Mouse (Mus musculus) brain, embryonic 14.5 days (tissue): ENCODE data around the gene Olfr612. TPM values are rescaled to one million over a fixed set of nuclear protein-coding genes. Genes with fewer than 3 reads are reported as not detected.
"Not testable (repeated sequence)": the region's sequence is repeated elsewhere in the genome, so short reads cannot be mapped to it uniquely, and the experiment has no call there.

Experiments used
- DNase-seq: peaks from one replicate; pipeline ENCODE4 v3.0.0-alpha.2; 2011; ENCODE audit warnings: low read depth
- CTCF ChIP-seq: fragments of 200-500 bp; IDR thresholded peaks from 2 replicates; pipeline ENCODE4 v1.5.1; 2012; ENCODE audit warnings: inconsistent platforms, mild to moderate bottlenecking, moderate library complexity, borderline replicate concordance; ENCODE audit not compliant: insufficient read depth, insufficient read length; ENCODE audit errors: extremely low read depth
- POLR2A ChIP-seq: fragments of 200-500 bp; IDR thresholded peaks from 2 replicates; pipeline ENCODE4 v1.6.1; 2012; ENCODE audit warnings: mild to moderate bottlenecking, inconsistent platforms, borderline replicate concordance; ENCODE audit not compliant: poor library complexity, insufficient read depth, insufficient read length, severe bottlenecking; ENCODE audit errors: extremely low read depth
- polyA plus RNA-seq: library from polyadenylated mRNA; depleted of rRNA; stranded (reverse); fragments of >200 nt; gene quantifications from 2 replicates; pipeline ENCODE4 v1.2.3, GENCODE M21; 2012; rRNA removed

Gene Olfr612
- not detected in 2 replicates for polyA plus RNA-seq

GRCm38 (mm10) chr7:103542617-103543016, at the start of gene Olfr612:
TSS of gene Olfr612 (minus strand) at chr7:103542717.
- DNase-seq, result not testable (repeated sequence)

- DNase-seq, result no peak
- no peak for TF ChIP-seq POLR2A
- TF ChIP-seq CTCF, result no peak
Observed at GRCm38 (mm10) chr7:103589803-103590202, 47.3 kb upstream of the Olfr612 start, which contains the start of gene Olfr618. TSS of gene Olfr618 (plus strand) at chr7:103590103.

GRCm38 (mm10) chr7:103572761-103573160, 30.2 kb upstream of the Olfr612 start, which contains the start of gene Olfr617:
TSS of gene Olfr617 (plus strand) at chr7:103573061.
- DNase-seq, result no peak
- TF ChIP-seq CTCF, result no peak

- DNase-seq, result no peak
- TF ChIP-seq POLR2A (no peak), CTCF (no peak)
Observed at GRCm38 (mm10) chr7:103569043-103569442, 26.5 kb upstream of the Olfr612 start, which contains the start of gene Olfr616. TSS of gene Olfr616 (minus strand) at chr7:103569143.

GRCm38 (mm10) chr7:103555779-103556178, 13.3 kb upstream of the Olfr612 start, which contains the start of gene Olfr615:
TSS of gene Olfr615 (plus strand) at chr7:103556079.
- TF ChIP-seq POLR2A, result no peak
- no peak for TF ChIP-seq CTCF
- DNase-seq, result no peak

- no peak for DNase-seq
- TF ChIP-seq CTCF (no peak), POLR2A (no peak)
Observed at GRCm38 (mm10) chr7:103547774-103548173, 5.3 kb upstream of the Olfr612 start, which contains the start of gene Olfr613. TSS of gene Olfr613 (plus strand) at chr7:103548074.

GRCm38 (mm10) chr7:103520746-103521145, 21.8 kb downstream of the Olfr612 start, which contains the start of gene Olfr611:
TSS of gene Olfr611 (minus strand) at chr7:103520846.
- DNase-seq, result not testable (repeated sequence)

GRCm38 (mm10) chr7:103512022-103512421, 30.5 kb downstream of the Olfr612 start, which contains the start of gene Olfr610:
TSS of gene Olfr610 (minus strand) at chr7:103512122.
- no peak for TF ChIP-seq CTCF
- TF ChIP-seq POLR2A, result no peak
- no peak for DNase-seq

GRCm38 (mm10) chr7:103497962-103498361, 44.6 kb downstream of the Olfr612 start, which contains the start of gene Olfr609:
TSS of gene Olfr609 (minus strand) at chr7:103498062.
- TF ChIP-seq CTCF, result no peak
- no peak for TF ChIP-seq POLR2A
- no peak for DNase-seq

Other genes with a start within 250 kb of the Olfr612 start
- gene Olfr596, start 237.1 kb downstream of the Olfr612 start, polyA plus RNA-seq, result not detected in 2 replicates
- not detected in 2 replicates for gene Olfr597, start 226.4 kb downstream of the Olfr612 start, polyA plus RNA-seq
- not detected in 2 replicates for gene Olfr598, start 219.1 kb downstream of the Olfr612 start, polyA plus RNA-seq
- gene Olfr599, start 206.8 kb downstream of the Olfr612 start, polyA plus RNA-seq, result not detected in 2 replicates
- not detected in 2 replicates for gene Olfr600, start 193.0 kb downstream of the Olfr612 start, polyA plus RNA-seq
- gene Olfr601, start 180.1 kb downstream of the Olfr612 start, polyA plus RNA-seq, result not detected in 2 replicates
- gene Olfr603, start 156.5 kb downstream of the Olfr612 start, polyA plus RNA-seq, result not detected in 2 replicates
- not detected in 2 replicates for gene Usp17lc, start 127.6 kb downstream of the Olfr612 start, polyA plus RNA-seq
- not detected in 2 replicates for gene Olfr605, start 97.3 kb downstream of the Olfr612 start, polyA plus RNA-seq
- not detected in 2 replicates for gene Olfr606, start 93.7 kb downstream of the Olfr612 start, polyA plus RNA-seq
- gene Olfr607, start 78.6 kb downstream of the Olfr612 start, polyA plus RNA-seq, result not detected in 2 replicates
- gene Olfr608, start 72.8 kb downstream of the Olfr612 start, polyA plus RNA-seq, result not detected in 2 replicates
- not detected in 2 replicates for gene Olfr609, start 44.7 kb downstream of the Olfr612 start, polyA plus RNA-seq
- gene Olfr610, start 30.6 kb downstream of the Olfr612 start, polyA plus RNA-seq, result not detected in 2 replicates
- gene Olfr611, start 21.9 kb downstream of the Olfr612 start, polyA plus RNA-seq, result not detected in 2 replicates
- not detected in 2 replicates for gene Olfr613, start 5.4 kb upstream of the Olfr612 start, polyA plus RNA-seq
- not detected in 2 replicates for gene Olfr615, start 13.4 kb upstream of the Olfr612 start, polyA plus RNA-seq
- gene Olfr616, start 26.4 kb upstream of the Olfr612 start, polyA plus RNA-seq, result not detected in 2 replicates
- not detected in 2 replicates for gene Olfr617, start 30.3 kb upstream of the Olfr612 start, polyA plus RNA-seq
- 0.05 TPM in 1 of 2 replicates, not detected in the other for gene Olfr618, start 47.4 kb upstream of the Olfr612 start, polyA plus RNA-seq
- gene Olfr619, start 57.9 kb upstream of the Olfr612 start, polyA plus RNA-seq, result not detected in 2 replicates
- gene Olfr620, start 69.8 kb upstream of the Olfr612 start, polyA plus RNA-seq, result not detected in 2 replicates
- gene Olfr622, start 100.0 kb upstream of the Olfr612 start, polyA plus RNA-seq, result not detected in 2 replicates
- gene Olfr623, start 121.0 kb upstream of the Olfr612 start, polyA plus RNA-seq, result not detected in 2 replicates
- 0.01 TPM in 1 of 2 replicates, not detected in the other for gene Olfr624, start 128.5 kb upstream of the Olfr612 start, polyA plus RNA-seq
- not detected in 2 replicates for gene Olfr625-ps1, start 140.0 kb upstream of the Olfr612 start, polyA plus RNA-seq
- not detected in 2 replicates for gene Olfr243, start 172.0 kb upstream of the Olfr612 start, polyA plus RNA-seq
- not detected in 2 replicates for gene Olfr628, start 187.7 kb upstream of the Olfr612 start, polyA plus RNA-seq
- gene Olfr629, start 202.2 kb upstream of the Olfr612 start, polyA plus RNA-seq, result not detected in 2 replicates
- not detected in 2 replicates for gene Olfr630, start 214.6 kb upstream of the Olfr612 start, polyA plus RNA-seq
- gene Olfr69, start 228.9 kb upstream of the Olfr612 start, polyA plus RNA-seq, result not detected in 2 replicates
- gene Olfr68, start 237.0 kb upstream of the Olfr612 start, polyA plus RNA-seq, result not detected in 2 replicates
- not detected in 2 replicates for gene Olfr67, start 249.1 kb upstream of the Olfr612 start, polyA plus RNA-seq